Mouse (Mus musculus): Measurements from ENCODE around the gene Kat5. TPM values are rescaled to one million over a fixed set of nuclear protein-coding genes. Genes with fewer than 3 reads are reported as not detected.

Kat5 gene
- polyA plus RNA-seq, 1 experiment from 2014 or later: 25.5 TPM

GRCm38 (mm10) chr19:5566316-5566715, 43.7 kb downstream of the Kat5 start:
- DNase-seq: no peak
- no peak overlapping the region for H3K27ac ChIP-seq (ENCODE audit: low read depth)
- H3K4me1 ChIP-seq (ENCODE audit: insufficient read depth): peaks cover 4% of the 10 kb centered on the region
- TF ChIP-seq CTCF (IDR thresholded peaks at IDR 0.05; ENCODE audit: low read depth): no peak
- H3K27me3 ChIP-seq (ENCODE audit: insufficient read depth, low read length): peaks cover 23% of the 10 kb centered on the region
- H3K9me3 ChIP-seq (ENCODE audit: low read depth, low read length): no peaks in the 10 kb centered on the region
- no peak overlapping the region for H3K4me3 ChIP-seq (ENCODE audit: low read depth, low read length)
- ATAC-seq (ENCODE audit: insufficient read depth): no peak
- 0 out of 2 replicates have a peak overlapping the region, but pooled peaks have one; percentile 95 for H3K4me2 ChIP-seq
- WGBS: 56% methylated on average over 5 of the region's 5 CpGs
- peaks cover 14% of the 10 kb centered on the region; the same call in 1 of the 2 replicates for H3K36me3 ChIP-seq (ENCODE audit: insufficient read depth)
- no peak overlapping the region for H3K9ac ChIP-seq

- Histone ChIP-seq H3K4me3 (ENCODE audit: low read depth, low read length) (no peak overlapping the region), H3K9me3 (ENCODE audit: low read depth, low read length) (no peaks in the 10 kb centered on the region), H3K4me1 (ENCODE audit: insufficient read depth) (peaks cover 10% of the 10 kb centered on the region), H3K27ac (ENCODE audit: low read depth) (no peak overlapping the region), H3K9ac (no peak overlapping the region), H3K36me3 (ENCODE audit: insufficient read depth) (no peaks in the 10 kb centered on the region), H3K27me3 (ENCODE audit: insufficient read depth, low read length) (peaks cover 59% of the 10 kb centered on the region), H3K4me2 (no peak overlapping the region)
- WGBS: 88% methylated on average over 10 of the region's 10 CpGs
- TF ChIP-seq CTCF (IDR thresholded peaks at IDR 0.05; ENCODE audit: low read depth): no peak
- no peak for ATAC-seq (ENCODE audit: insufficient read depth)
- no peak for DNase-seq
Measured at GRCm38 (mm10) chr19:5562776-5563175, 47.3 kb downstream of the Kat5 start.

GRCm38 (mm10) chr19:5561886-5562285, 48.2 kb downstream of the Kat5 start:
- H3K4me3 ChIP-seq (ENCODE audit: low read depth, low read length): no peak overlapping the region

GRCm38 (mm10) chr19:5561252-5561790, 48.7 kb downstream of the Kat5 start:
- 14% methylated on average over 10 of the region's 10 CpGs for WGBS
- H3K27me3 ChIP-seq (ENCODE audit: insufficient read depth, low read length): peaks cover 72% of the 10 kb centered on the region
- no peak for TF ChIP-seq CTCF (IDR thresholded peaks at IDR 0.05; ENCODE audit: low read depth)
- peak; percentile 19 for DNase-seq
- peak overlapping the region; percentile 69 for H3K4me2 ChIP-seq
- H3K9me3 ChIP-seq (ENCODE audit: low read depth, low read length): no peaks in the 10 kb centered on the region
- peaks cover 6% of the 10 kb centered on the region for H3K4me1 ChIP-seq (ENCODE audit: insufficient read depth)
- H3K4me3 ChIP-seq (ENCODE audit: low read depth, low read length): peak overlapping the region; percentile 39
- H3K36me3 ChIP-seq (ENCODE audit: insufficient read depth): no peaks in the 10 kb centered on the region
- peak overlapping the region; percentile 63 for H3K27ac ChIP-seq (ENCODE audit: low read depth)
- H3K9ac ChIP-seq: peak overlapping the region; percentile 29; the same call in 1 of the 2 replicates
- ATAC-seq (ENCODE audit: insufficient read depth): no peak

More at GRCm38 (mm10) chr19:5561886-5562285, 48.2 kb downstream of the Kat5 start:
- Histone ChIP-seq H3K4me1 (ENCODE audit: insufficient read depth) (peaks cover 8% of the 10 kb centered on the region), H3K27me3 (ENCODE audit: insufficient read depth, low read length) (peaks cover 66% of the 10 kb centered on the region), H3K9me3 (ENCODE audit: low read depth, low read length) (no peaks in the 10 kb centered on the region), H3K4me2 (no peak overlapping the region), H3K27ac (ENCODE audit: low read depth) (no peak overlapping the region), H3K36me3 (ENCODE audit: insufficient read depth) (no peaks in the 10 kb centered on the region), H3K9ac (no peak overlapping the region)
- WGBS: 46% methylated on average over 3 of the region's 3 CpGs
- ATAC-seq (ENCODE audit: insufficient read depth): no peak
- DNase-seq: no peak
- no peak for TF ChIP-seq CTCF (IDR thresholded peaks at IDR 0.05; ENCODE audit: low read depth)

- ATAC-seq (ENCODE audit: insufficient read depth): peak; percentile 74
Measured at GRCm38 (mm10) chr19:5560457-5561041, 49.5 kb downstream of the Kat5 start, which contains the start of gene Ovol1. Ovol1 (minus strand) TSS chr19:5560646.

GRCm38 (mm10) chr19:5559631-5560456, 50.2 kb downstream of the Kat5 start:
- WGBS: under 1% methylated on average over 69 of the region's 69 CpGs
- H3K27ac ChIP-seq (ENCODE audit: low read depth): no peak overlapping the region
- peak overlapping the region; percentile 69 for H3K4me2 ChIP-seq
- no peak for TF ChIP-seq CTCF (IDR thresholded peaks at IDR 0.05; ENCODE audit: low read depth)
- DNase-seq (peak; percentile 15), ATAC-seq (ENCODE audit: insufficient read depth) (peak; percentile 21; the same call in 1 of the 2 replicates)
- no peaks in the 10 kb centered on the region for H3K36me3 ChIP-seq (ENCODE audit: insufficient read depth)
- no peaks in the 10 kb centered on the region for H3K9me3 ChIP-seq (ENCODE audit: low read depth, low read length)
- peaks cover 77% of the 10 kb centered on the region for H3K27me3 ChIP-seq (ENCODE audit: insufficient read depth, low read length)
- H3K4me1 ChIP-seq (ENCODE audit: insufficient read depth): peaks cover 6% of the 10 kb centered on the region
- 0 out of 2 replicates have a peak overlapping the region, but pooled peaks have one; percentile 33 for H3K9ac ChIP-seq
- peak overlapping the region; percentile 39 for H3K4me3 ChIP-seq (ENCODE audit: low read depth, low read length)

More at GRCm38 (mm10) chr19:5560457-5561041, 49.5 kb downstream of the Kat5 start, which contains the start of gene Ovol1:
- no peaks in the 10 kb centered on the region for H3K9me3 ChIP-seq (ENCODE audit: low read depth, low read length)
- DNase-seq: peak; percentile 72
- WGBS: under 1% methylated on average over 57 of the region's 57 CpGs
- no peak for TF ChIP-seq CTCF (IDR thresholded peaks at IDR 0.05; ENCODE audit: low read depth)
- peak within 1 kb of the TSS; percentile 63 for H3K27ac ChIP-seq (ENCODE audit: low read depth)
- H3K27me3 ChIP-seq (ENCODE audit: insufficient read depth, low read length): peaks cover 77% of the 10 kb centered on the region
- H3K36me3 ChIP-seq (ENCODE audit: insufficient read depth): no peaks in the 10 kb centered on the region
- peak within 1 kb of the TSS; percentile 69 for H3K4me2 ChIP-seq
- H3K9ac ChIP-seq: peak within 1 kb of the TSS; percentile 33; the same call in 1 of the 2 replicates
- H3K4me3 ChIP-seq (ENCODE audit: low read depth, low read length): peak within 1 kb of the TSS; percentile 39
- H3K4me1 ChIP-seq (ENCODE audit: insufficient read depth): peaks cover 6% of the 10 kb centered on the region

Measured in lung, embryonic 14.5 days (tissue).